In genomic region chr15:79794173-79794572, GRCm38 (mm10) we compare ENCODE assay signal across 23 mouse cellular contexts. TPM values are rescaled to one million over a fixed set of nuclear protein-coding genes. Genes with fewer than 3 reads are reported as not detected.
DNase-seq lines count a peak whose midpoint lies in the region; ATAC-seq and TF ChIP-seq lines count a peak whose summit lies in the region.
"Had no signal": no experiment of that assay in that cellular context is flagged by ENCODE, and none has a peak within 500 bp of the region (broad histone marks: within the 10 kb centered on the region; RNA-seq: fewer than 3 reads in every experiment).

No protein-coding gene starts in this region.

- WGBS in kidney, postnatal 0 days = 22% methylated on average over 20 of the region's 20 CpGs
- WGBS in kidney, embryonic 14.5 days = 23% methylated on average over 20 of the region's 20 CpGs
- 31% methylated on average over 20 of the region's 20 CpGs for WGBS in midbrain, embryonic 10.5 days
- WGBS in midbrain, embryonic 15.5 days = 35% methylated on average over 20 of the region's 20 CpGs
- 22% methylated on average over 20 of the region's 20 CpGs for WGBS in limb, embryonic 11.5 days

- H3K27ac ChIP-seq in kidney, postnatal 0 days = no peak overlapping the region
- no peak overlapping the region for H3K27ac ChIP-seq in kidney, embryonic 14.5 days (ENCODE audit: low read depth, low read length)
- no peak overlapping the region for H3K27ac ChIP-seq in midbrain, embryonic 10.5 days (replicated peaks)
- H3K27ac ChIP-seq in midbrain, embryonic 15.5 days = no peak overlapping the region
- H3K27ac ChIP-seq in limb, embryonic 11.5 days (replicated peaks; ENCODE audit: low read depth, low read length) = no peak overlapping the region
- H3K27ac ChIP-seq: heart, adult 2 months; hindbrain, embryonic 14.5 days; liver, embryonic 13.5 days had no signal

- H3K9ac ChIP-seq in kidney, postnatal 0 days (ENCODE audit: low read depth, low read length) = no peak overlapping the region
- no peak overlapping the region for H3K9ac ChIP-seq in kidney, embryonic 14.5 days (ENCODE audit: low read depth, low read length)
- no peak overlapping the region for H3K9ac ChIP-seq in midbrain, embryonic 15.5 days
- H3K9ac ChIP-seq in limb, embryonic 11.5 days (ENCODE audit: low read length) = no peak overlapping the region
- H3K9ac ChIP-seq: hindbrain, embryonic 14.5 days; liver, embryonic 13.5 days had no signal

- TF ChIP-seq CTCF in kidney, postnatal 0 days (IDR thresholded peaks at IDR 0.05; ENCODE audit: low read depth) = no peak

- no peaks in the 10 kb centered on the region for H3K9me3 ChIP-seq in kidney, postnatal 0 days (replicated peaks; ENCODE audit: low read length)
- H3K9me3 ChIP-seq in kidney, embryonic 14.5 days (ENCODE audit: control insufficient read depth, low read length) = no peaks in the 10 kb centered on the region
- H3K9me3 ChIP-seq in midbrain, embryonic 10.5 days (replicated peaks) = no peaks in the 10 kb centered on the region
- H3K9me3 ChIP-seq in midbrain, embryonic 15.5 days = no peaks in the 10 kb centered on the region
- H3K9me3 ChIP-seq in limb, embryonic 11.5 days (ENCODE audit: control insufficient read depth, low read length) = no peaks in the 10 kb centered on the region
- H3K9me3 ChIP-seq: liver, embryonic 13.5 days had no signal

- no peaks in the 10 kb centered on the region for H3K36me3 ChIP-seq in kidney, postnatal 0 days (ENCODE audit: insufficient read depth, low read length)
- no peaks in the 10 kb centered on the region for H3K36me3 ChIP-seq in kidney, embryonic 14.5 days (ENCODE audit: control insufficient read depth, insufficient read depth, low read length)
- H3K36me3 ChIP-seq in midbrain, embryonic 10.5 days = no peaks in the 10 kb centered on the region
- H3K36me3 ChIP-seq in midbrain, embryonic 15.5 days (replicated peaks) = no peaks in the 10 kb centered on the region; the same call in 1 of the 2 replicates
- no peaks in the 10 kb centered on the region for H3K36me3 ChIP-seq in limb, embryonic 11.5 days (ENCODE audit: control insufficient read depth, insufficient read depth, low read length)
- H3K36me3 ChIP-seq: liver, embryonic 13.5 days had no signal

- no peak overlapping the region for H3K4me3 ChIP-seq in kidney, postnatal 0 days (replicated peaks; ENCODE audit: low read depth, low read length)
- H3K4me3 ChIP-seq in kidney, embryonic 14.5 days (ENCODE audit: low read length) = no peak overlapping the region
- no peak overlapping the region for H3K4me3 ChIP-seq in midbrain, embryonic 10.5 days
- H3K4me3 ChIP-seq in midbrain, embryonic 15.5 days = no peak overlapping the region
- H3K4me3 ChIP-seq in limb, embryonic 11.5 days (ENCODE audit: low read depth, low read length) = no peak overlapping the region
- H3K4me3 ChIP-seq: heart, adult 2 months; liver, embryonic 13.5 days had no signal

- no peak for ATAC-seq in cerebellum, adult (ENCODE audit: insufficient number of reproducible peaks, low FRiP score, low TSS enrichment)
- no peak for ATAC-seq in kidney, postnatal 0 days (replicated peaks; ENCODE audit: low FRiP score, low read depth)
- no peak for ATAC-seq in kidney, embryonic 14.5 days (ENCODE audit: low FRiP score, low TSS enrichment)
- no peak for ATAC-seq in midbrain, embryonic 15.5 days (replicated peaks)
- no peak for ATAC-seq in limb, embryonic 11.5 days (ENCODE audit: insufficient number of reproducible peaks, low FRiP score, low TSS enrichment, low read depth)

- H3K4me2 ChIP-seq in kidney, postnatal 0 days (ENCODE audit: low read length) = no peak overlapping the region
- no peak overlapping the region for H3K4me2 ChIP-seq in kidney, embryonic 14.5 days (replicated peaks; ENCODE audit: low read depth, low read length)
- H3K4me2 ChIP-seq in midbrain, embryonic 15.5 days = no peak overlapping the region
- no peak overlapping the region for H3K4me2 ChIP-seq in limb, embryonic 11.5 days (ENCODE audit: low read depth, severe bottlenecking)
- H3K4me2 ChIP-seq: hindbrain, embryonic 14.5 days; liver, embryonic 13.5 days; midbrain, embryonic 11.5 days had no signal

- H3K27me3 ChIP-seq in kidney, postnatal 0 days (ENCODE audit: insufficient read depth, low read length) = no peaks in the 10 kb centered on the region
- H3K27me3 ChIP-seq in kidney, embryonic 14.5 days (ENCODE audit: control insufficient read depth, insufficient read depth, low read length) = no peaks in the 10 kb centered on the region
- peaks cover 48% of the 10 kb centered on the region for H3K27me3 ChIP-seq in midbrain, embryonic 10.5 days (ENCODE audit: low read depth, poor library complexity, severe bottlenecking)
- H3K27me3 ChIP-seq in midbrain, embryonic 15.5 days (replicated peaks) = 0 out of 2 replicates have a peak, but pooled peaks cover 3% of the 10 kb centered on the region
- no peaks in the 10 kb centered on the region for H3K27me3 ChIP-seq in limb, embryonic 11.5 days (ENCODE audit: control insufficient read depth, insufficient read depth, low read length)

- peak; percentile 38 for DNase-seq in cerebellum, adult 11-12 months
- DNase-seq in kidney, postnatal 0 days (ENCODE audit: low spot score) = peak; percentile 53
- DNase-seq in midbrain, embryonic 10.5 days (ENCODE audit: low spot score) = peak; percentile 28
- DNase-seq in limb, embryonic 11.5 days (ENCODE audit: low spot score) = peak; percentile 60
- DNase-seq in MN1 (ENCODE audit: low spot score) = no peak
- DNase-seq: adrenal gland, adult 8-10 months; gastrocnemius, postnatal 10 days; heart, adult 2 months; kidney, adult 11 months; layer of hippocampus, postnatal 36 days; left cerebral cortex, postnatal 4 days; liver, embryonic 13.5 days; lung, postnatal 14 days; retina, postnatal 1 day; thymus, adult 18-20 months had no signal

- H3K4me1 ChIP-seq in kidney, postnatal 0 days (replicated peaks; ENCODE audit: insufficient read depth, low read length) = no peaks in the 10 kb centered on the region
- H3K4me1 ChIP-seq in kidney, embryonic 14.5 days (ENCODE audit: control insufficient read depth, insufficient read depth, low read length) = no peaks in the 10 kb centered on the region
- peaks cover 40% of the 10 kb centered on the region for H3K4me1 ChIP-seq in midbrain, embryonic 10.5 days
- no peaks in the 10 kb centered on the region; the same call in 1 of the 2 replicates for H3K4me1 ChIP-seq in midbrain, embryonic 15.5 days
- H3K4me1 ChIP-seq in limb, embryonic 11.5 days (ENCODE audit: control insufficient read depth, insufficient read depth, low read length) = no peaks in the 10 kb centered on the region
- H3K4me1 ChIP-seq: liver, embryonic 13.5 days had no signal

RNA-seq across cellular contexts. Expression of gene Nptxr, which starts 10.4 kb away (rescaled TPM):
- polyA plus RNA-seq in kidney, postnatal 0 days (2015; fragmentation: Nextera tagmentation; extraction: Ambion mirVana) = 1.1 and 1.4 TPM in 2 replicates
- 0.50 and 1.8 TPM in 2 replicates for polyA plus RNA-seq in kidney, embryonic 14.5 days (2014; fragmentation: Nextera tagmentation; extraction: Ambion mirVana)
- polyA plus RNA-seq in midbrain, embryonic 10.5 days (2016; fragmentation: Nextera tagmentation; extraction: Ambion mirVana) = 2.2 and 3.4 TPM in 2 replicates
- polyA plus RNA-seq in midbrain, embryonic 15.5 days (2015; fragmentation: Nextera tagmentation; extraction: Ambion mirVana) = 52.0 and 54.8 TPM in 2 replicates
- polyA plus RNA-seq in limb, embryonic 11.5 days (2014; fragmentation: Nextera tagmentation; extraction: Ambion mirVana) = 0.37 and 0.48 TPM in 2 replicates

RNA-seq across cellular contexts. Expression of gene Dnal4, which starts 16.5 kb away (rescaled TPM):
- 59.3 and 61.8 TPM in 2 replicates for polyA plus RNA-seq in kidney, postnatal 0 days (2015; fragmentation: Nextera tagmentation; extraction: Ambion mirVana)
- polyA plus RNA-seq in kidney, embryonic 14.5 days (2014; fragmentation: Nextera tagmentation; extraction: Ambion mirVana) = 60.1 and 61.6 TPM in 2 replicates
- polyA plus RNA-seq in midbrain, embryonic 10.5 days (2016; fragmentation: Nextera tagmentation; extraction: Ambion mirVana) = 63.9 and 81.5 TPM in 2 replicates
- polyA plus RNA-seq in midbrain, embryonic 15.5 days (2015; fragmentation: Nextera tagmentation; extraction: Ambion mirVana) = 80.6 and 81.1 TPM in 2 replicates
- 62.1 and 62.5 TPM in 2 replicates for polyA plus RNA-seq in limb, embryonic 11.5 days (2014; fragmentation: Nextera tagmentation; extraction: Ambion mirVana)

RNA-seq across cellular contexts. Expression of gene Npcd, which starts 39.9 kb away (rescaled TPM):
- 0.28 TPM in 1 of 2 replicates, not detected in the other for polyA plus RNA-seq in kidney, postnatal 0 days (2015; fragmentation: Nextera tagmentation; extraction: Ambion mirVana)
- 0.22 TPM in 1 of 2 replicates, not detected in the other for polyA plus RNA-seq in kidney, embryonic 14.5 days (2014; fragmentation: Nextera tagmentation; extraction: Ambion mirVana)
- 0.16 TPM in 1 of 2 replicates, not detected in the other for polyA plus RNA-seq in midbrain, embryonic 10.5 days (2016; fragmentation: Nextera tagmentation; extraction: Ambion mirVana)
- polyA plus RNA-seq in midbrain, embryonic 15.5 days (2015; fragmentation: Nextera tagmentation; extraction: Ambion mirVana) = 0.42 and 0.98 TPM in 2 replicates
- 0.50 TPM in 1 of 2 replicates, not detected in the other for polyA plus RNA-seq in limb, embryonic 11.5 days (2014; fragmentation: Nextera tagmentation; extraction: Ambion mirVana)
- polyA plus RNA-seq: forebrain, embryonic 11.5 days; heart, embryonic 16.5 days; large intestine, adult 2 months; liver, embryonic 13.5 days; midbrain, embryonic 11.5 days had no signal

RNA-seq across cellular contexts. Expression of gene Cbx6, which starts 40.3 kb away (rescaled TPM):
- polyA plus RNA-seq in kidney, postnatal 0 days (2015; fragmentation: Nextera tagmentation; extraction: Ambion mirVana) = 39.0 and 46.6 TPM in 2 replicates
- 22.4 and 28.6 TPM in 2 replicates for polyA plus RNA-seq in kidney, embryonic 14.5 days (2014; fragmentation: Nextera tagmentation; extraction: Ambion mirVana)
- 24.0 and 30.4 TPM in 2 replicates for polyA plus RNA-seq in midbrain, embryonic 10.5 days (2016; fragmentation: Nextera tagmentation; extraction: Ambion mirVana)
- 70.6 and 75.7 TPM in 2 replicates for polyA plus RNA-seq in midbrain, embryonic 15.5 days (2015; fragmentation: Nextera tagmentation; extraction: Ambion mirVana)
- polyA plus RNA-seq in limb, embryonic 11.5 days (2014; fragmentation: Nextera tagmentation; extraction: Ambion mirVana) = 11.1 and 12.5 TPM in 2 replicates

RNA-seq across cellular contexts. Expression of gene Sun2, which starts 51.8 kb away (rescaled TPM):
- polyA plus RNA-seq in kidney, postnatal 0 days (2015; fragmentation: Nextera tagmentation; extraction: Ambion mirVana) = 3.5 and 4.0 TPM in 2 replicates
- 5.1 and 6.9 TPM in 2 replicates for polyA plus RNA-seq in kidney, embryonic 14.5 days (2014; fragmentation: Nextera tagmentation; extraction: Ambion mirVana)
- polyA plus RNA-seq in midbrain, embryonic 10.5 days (2016; fragmentation: Nextera tagmentation; extraction: Ambion mirVana) = 2.2 and 3.9 TPM in 2 replicates
- polyA plus RNA-seq in midbrain, embryonic 15.5 days (2015; fragmentation: Nextera tagmentation; extraction: Ambion mirVana) = 7.6 and 9.3 TPM in 2 replicates
- 5.3 and 5.4 TPM in 2 replicates for polyA plus RNA-seq in limb, embryonic 11.5 days (2014; fragmentation: Nextera tagmentation; extraction: Ambion mirVana)

Comparison
In these comparisons a context has a peak if more than half of its experiments do, and no peak if none do; other contexts are left out.
1. RNA of gene Nptxr, which starts 10.4 kb away (polyA plus RNA-seq): 52.0 to 54.8 TPM in midbrain, embryonic 15.5 days; 2.2 to 3.4 TPM in midbrain, embryonic 10.5 days, 1.1 to 1.4 TPM in kidney, postnatal 0 days, 0.50 to 1.8 TPM in kidney, embryonic 14.5 days and 0.37 to 0.48 TPM in limb, embryonic 11.5 days; every median in the first group is over 10 times any median in the second.